Mouse (Mus musculus): ENCODE measurements around the gene Slc2a1.

- no peak for TF ChIP-seq CTCF (IDR thresholded peaks at IDR 0.05; ENCODE audit: low read depth)
- TF ChIP-seq EP300 (IDR thresholded peaks at IDR 0.05; ENCODE audit: low read depth), result no peak
Observed at GRCm38 (mm10) chr4:119129096-119129495, 20.6 kb downstream of the Slc2a1 start.

Measured in liver, postnatal 0 days (tissue).